Mouse (Mus musculus): ENCODE data around the gene Esrra. TPM values are rescaled to one million over a fixed set of nuclear protein-coding genes. Genes with fewer than 3 reads are reported as not detected.

The Esrra gene
- polyA plus RNA-seq, 1 experiment from 2014 or later = 23.1 TPM

Small RNA genes lying within 50 kb of the gene (microRNA-seq; reads per million reads assigned to microRNA genes)
- gene Mir6990 = 2.3 reads per million

Other genes starting within 250 kb of the Esrra start
- 10.1 and 14.7 TPM in 2 replicates for gene Rps6ka4, start 81.2 kb downstream of the Esrra start, polyA plus RNA-seq (2016; fragmentation: Nextera tagmentation; extraction: Ambion mirVana)
- 0.38 and 0.63 TPM in 2 replicates for gene Ccdc88b, start 63.6 kb downstream of the Esrra start, polyA plus RNA-seq (2016; fragmentation: Nextera tagmentation; extraction: Ambion mirVana)
- gene Trmt112, start 12.1 kb downstream of the Esrra start, polyA plus RNA-seq (2016; fragmentation: Nextera tagmentation; extraction: Ambion mirVana) = 89.9 and 116 TPM in 2 replicates
- gene Prdx5, start 11.7 kb downstream of the Esrra start, polyA plus RNA-seq (2016; fragmentation: Nextera tagmentation; extraction: Ambion mirVana) = 166 and 169 TPM in 2 replicates
- gene Catsperz, start 3.6 kb upstream of the Esrra start, polyA plus RNA-seq (2016; fragmentation: Nextera tagmentation; extraction: Ambion mirVana) = 2.3 and 2.4 TPM in 2 replicates
- 0.25 and 0.32 TPM in 2 replicates for gene Kcnk4, start 12.7 kb upstream of the Esrra start, polyA plus RNA-seq (2016; fragmentation: Nextera tagmentation; extraction: Ambion mirVana)
- 61.3 and 62.0 TPM in 2 replicates for gene Bad, start 20.0 kb upstream of the Esrra start, polyA plus RNA-seq (2016; fragmentation: Nextera tagmentation; extraction: Ambion mirVana)
- 20.3 and 23.3 TPM in 2 replicates for gene Gpr137, start 20.7 kb upstream of the Esrra start, polyA plus RNA-seq (2016; fragmentation: Nextera tagmentation; extraction: Ambion mirVana)
- 169 and 191 TPM in 2 replicates for gene Ppp1r14b, start 53.2 kb upstream of the Esrra start, polyA plus RNA-seq (2016; fragmentation: Nextera tagmentation; extraction: Ambion mirVana)
- 26.1 and 31.9 TPM in 2 replicates for gene Plcb3, start 54.7 kb upstream of the Esrra start, polyA plus RNA-seq (2016; fragmentation: Nextera tagmentation; extraction: Ambion mirVana)
- gene Fkbp2, start 58.7 kb upstream of the Esrra start, polyA plus RNA-seq (2016; fragmentation: Nextera tagmentation; extraction: Ambion mirVana) = 110 and 131 TPM in 2 replicates
- gene Vegfb, start 65.8 kb upstream of the Esrra start, polyA plus RNA-seq (2016; fragmentation: Nextera tagmentation; extraction: Ambion mirVana) = 53.0 and 94.1 TPM in 2 replicates
- gene Dnajc4, start 70.8 kb upstream of the Esrra start, polyA plus RNA-seq (2016; fragmentation: Nextera tagmentation; extraction: Ambion mirVana) = 24.6 and 29.5 TPM in 2 replicates
- gene Nudt22, start 74.3 kb upstream of the Esrra start, polyA plus RNA-seq (2016; fragmentation: Nextera tagmentation; extraction: Ambion mirVana) = 23.9 and 25.2 TPM in 2 replicates
- 11.3 and 16.7 TPM in 2 replicates for gene Trpt1, start 74.3 kb upstream of the Esrra start, polyA plus RNA-seq (2016; fragmentation: Nextera tagmentation; extraction: Ambion mirVana)
- gene Fermt3, start 97.7 kb upstream of the Esrra start, polyA plus RNA-seq (2016; fragmentation: Nextera tagmentation; extraction: Ambion mirVana) = 10.6 and 22.7 TPM in 2 replicates
- 320 and 388 TPM in 2 replicates for gene Stip1, start 118.2 kb upstream of the Esrra start, polyA plus RNA-seq (2016; fragmentation: Nextera tagmentation; extraction: Ambion mirVana)
- gene Macrod1, start 135.0 kb upstream of the Esrra start, polyA plus RNA-seq (2016; fragmentation: Nextera tagmentation; extraction: Ambion mirVana) = 8.0 and 12.4 TPM in 2 replicates
- gene Flrt1, start 183.9 kb upstream of the Esrra start, polyA plus RNA-seq (2016; fragmentation: Nextera tagmentation; extraction: Ambion mirVana) = 0.53 and 1.0 TPM in 2 replicates